Mouse (Mus musculus): Measurements from ENCODE around the gene Pygb.

Pygb gene

GRCm38 (mm10) chr2:150793320-150793719, 6.8 kb downstream of the Pygb start:
- DNase-seq (ENCODE audit: low read depth), result no peak

- DNase-seq (ENCODE audit: low read depth), result no peak
These were observed 11.5 kb downstream of the Pygb start for GRCm38 (mm10) chr2:150798084-150798483.

GRCm38 (mm10) chr2:150800616-150801015, 14.1 kb downstream of the Pygb start:
- no peak for DNase-seq (ENCODE audit: low read depth)

GRCm38 (mm10) chr2:150803035-150803434, 16.5 kb downstream of the Pygb start:
- DNase-seq (ENCODE audit: low read depth), result peak; percentile 29

GRCm38 (mm10) chr2:150808381-150808780, 21.8 kb downstream of the Pygb start:
- DNase-seq (ENCODE audit: low read depth), result no peak

- no peak for DNase-seq (ENCODE audit: low read depth)
These were observed 22.3 kb downstream of the Pygb start for GRCm38 (mm10) chr2:150808812-150809211.

GRCm38 (mm10) chr2:150810603-150811002, 24.1 kb downstream of the Pygb start:
- DNase-seq (ENCODE audit: low read depth), result peak; percentile 40

- DNase-seq (ENCODE audit: low read depth), result no peak
These were observed 26.3 kb downstream of the Pygb start for GRCm38 (mm10) chr2:150812816-150813215.

- no peak for DNase-seq (ENCODE audit: low read depth)
These were observed 30.3 kb downstream of the Pygb start for GRCm38 (mm10) chr2:150816676-150817402.

- no peak for DNase-seq (ENCODE audit: low read depth)
These were observed 32.2 kb downstream of the Pygb start for GRCm38 (mm10) chr2:150818742-150819141.

GRCm38 (mm10) chr2:150820720-150821119, 34.2 kb downstream of the Pygb start:
- no peak for DNase-seq (ENCODE audit: low read depth)

- no peak for DNase-seq (ENCODE audit: low read depth)
These were observed 36.5 kb downstream of the Pygb start for GRCm38 (mm10) chr2:150822987-150823386.

- DNase-seq (ENCODE audit: low read depth), result no peak
These were observed 39.9 kb downstream of the Pygb start for GRCm38 (mm10) chr2:150826426-150826825.

- DNase-seq (ENCODE audit: low read depth), result no peak
These were observed 41.6 kb downstream of the Pygb start for GRCm38 (mm10) chr2:150828164-150828563.

- DNase-seq (ENCODE audit: low read depth), result no peak
These were observed 42.1 kb downstream of the Pygb start for GRCm38 (mm10) chr2:150828654-150829053.

GRCm38 (mm10) chr2:150830011-150830410, 43.5 kb downstream of the Pygb start:
- DNase-seq (ENCODE audit: low read depth), result no peak

GRCm38 (mm10) chr2:150830911-150831441, 44.4 kb downstream of the Pygb start:
- no peak for DNase-seq (ENCODE audit: low read depth)

- no peak for DNase-seq (ENCODE audit: low read depth)
These were observed 45.5 kb downstream of the Pygb start for GRCm38 (mm10) chr2:150832029-150832428.

GRCm38 (mm10) chr2:150834616-150835015, 48.1 kb downstream of the Pygb start:
- DNase-seq (ENCODE audit: low read depth), result no peak

- DNase-seq (ENCODE audit: low read depth), result no peak
These were observed 49.4 kb downstream of the Pygb start for GRCm38 (mm10) chr2:150835975-150836374.

GRCm38 (mm10) chr2:150836906-150837305, 50.4 kb downstream of the Pygb start:
- DNase-seq (ENCODE audit: low read depth), result no peak

- no peak for DNase-seq (ENCODE audit: low read depth)
These were observed 51.2 kb downstream of the Pygb start for GRCm38 (mm10) chr2:150837781-150838180.

GRCm38 (mm10) chr2:150839686-150840471, 53.3 kb downstream of the Pygb start:
- DNase-seq (ENCODE audit: low read depth), result no peak
